Mouse (Mus musculus) limb, embryonic 13.5 days (tissue): ENCODE measurements around the gene Mrps6. TPM values are rescaled to one million over a fixed set of nuclear protein-coding genes. Genes with fewer than 3 reads are reported as not detected.

Source experiments
- ATAC-seq: fragments of 200-750 bp; cut with Nextera tagmentation; 2 replicates; pipeline ENCODE4 v1.8.0; 2017; ENCODE audit warnings: low read depth, moderate number of reproducible peaks, moderate TSS enrichment; ENCODE audit not compliant: low FRiP score
- H3K27ac ChIP-seq: fragments of 300-500 bp; sonication (generic); 2 replicates; pipeline ENCODE4 v1.5.1; 2015; ENCODE audit warnings: inconsistent platforms, mild to moderate bottlenecking, moderate library complexity
- H3K27me3 ChIP-seq: fragments of 300-500 bp; sonication (generic); 2 replicates; pipeline ENCODE4 v1.6.1; 2015; ENCODE audit warnings: mild to moderate bottlenecking, inconsistent platforms
- H3K36me3 ChIP-seq: fragments of 300-500 bp; sonication (generic); 2 replicates; pipeline ENCODE4 v1.6.1; 2015; ENCODE audit warnings: inconsistent platforms, mild to moderate bottlenecking, moderate library complexity
- H3K4me1 ChIP-seq: fragments of 300-500 bp; sonication (generic); 2 replicates; pipeline ENCODE4 v1.6.1; 2015; ENCODE audit warnings: inconsistent platforms
- H3K4me2 ChIP-seq: fragments of 300-500 bp; sonication (generic); replicated peaks from 2 replicates; pipeline ENCODE4 v1.6.1; 2015; ENCODE audit warnings: inconsistent platforms, mild to moderate bottlenecking, moderate library complexity
- H3K4me3 ChIP-seq: fragments of 300-500 bp; sonication (generic); 2 replicates; pipeline ENCODE4 v1.5.1; 2015; ENCODE audit warnings: moderate library complexity, mild to moderate bottlenecking, inconsistent platforms
- H3K9ac ChIP-seq: fragments of 300-500 bp; sonication (generic); 2 replicates; pipeline ENCODE4 v1.6.1; 2015; ENCODE audit warnings: mild to moderate bottlenecking, inconsistent platforms
- H3K9me3 ChIP-seq: fragments of 300-500 bp; sonication (generic); 2 replicates; pipeline ENCODE4 v1.6.1; 2016; ENCODE audit warnings: inconsistent platforms
- WGBS: fragments of 180-500 bp; shearing (Covaris S2); methylation state at CpG from one replicate; pipeline ENCODE4 v1.1.7; 2015; 5-methylcytosine and 5-hydroxymethylcytosine counted together
- polyA plus RNA-seq: library from polyadenylated mRNA; unstranded; fragments of >200 nt; fragmentation: Nextera tagmentation; extraction: Ambion mirVana; gene quantifications from 2 replicates; pipeline ENCODE4 v1.2.1, GENCODE M21; 2015

Gene Mrps6
- 96.1 and 96.5 TPM in 2 replicates for polyA plus RNA-seq

DNA sequence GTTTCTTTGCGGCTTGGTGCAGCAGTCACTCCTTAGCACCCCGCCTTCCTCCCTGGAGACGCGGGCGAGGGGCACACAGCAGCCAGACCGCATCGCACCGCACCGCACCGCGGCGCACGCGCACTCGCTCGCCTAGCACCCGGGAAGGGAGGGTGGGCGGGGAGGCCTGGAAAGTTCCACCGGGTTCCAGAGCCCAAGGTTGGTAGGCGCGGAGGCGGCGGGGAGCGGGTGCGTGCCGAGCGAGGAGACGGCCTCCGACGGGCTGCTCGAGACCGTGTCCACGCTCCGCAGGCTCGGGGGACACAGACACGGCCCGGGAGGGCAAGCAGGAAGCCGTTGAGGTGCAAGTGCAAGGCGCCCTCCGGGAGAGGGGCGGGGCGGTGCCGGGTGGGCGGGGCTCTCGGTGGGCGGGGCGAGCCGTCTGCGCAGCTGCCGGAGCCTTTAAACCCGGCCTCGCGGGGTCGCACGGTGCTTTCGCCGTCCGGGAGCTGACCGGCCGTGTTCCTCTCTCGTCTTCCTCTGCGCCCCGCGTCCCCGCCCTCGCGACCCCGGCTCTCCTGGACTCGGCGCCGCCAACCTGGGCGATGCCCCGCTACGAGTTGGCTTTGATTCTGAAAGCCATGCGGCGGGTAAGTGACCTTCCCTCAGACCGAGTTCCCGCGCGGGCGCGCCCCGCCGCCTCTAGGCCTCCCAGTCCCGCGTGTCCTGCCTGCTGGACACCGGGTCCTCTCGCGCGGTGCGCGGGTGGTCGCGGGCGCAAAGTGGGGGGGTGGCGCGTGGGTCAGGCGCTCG lies at the start of gene Mrps6, which contains the start of the genes Gm49711 and Slc5a3:
TSS of gene Mrps6 (plus strand) at position 419 of the 792 bp plus-strand sequence.
TSS of gene Gm49711 (plus strand) at position 465 of the 792 bp plus-strand sequence.
TSS of gene Slc5a3 (plus strand) at position 471 of the 792 bp plus-strand sequence.
- Histone ChIP-seq H3K9me3 (peaks cover 14% of the 10 kb centered on the region), H3K4me1 (peaks cover 22% of the 10 kb centered on the region), H3K4me3 (peak within 1 kb of the TSS; percentile 92), H3K27ac (peak within 1 kb of the TSS; percentile 69; the same call in 1 of the 2 replicates), H3K36me3 (peaks cover 19% of the 10 kb centered on the region), H3K27me3 (no peaks in the 10 kb centered on the region), H3K9ac (peak within 1 kb of the TSS; percentile 82), H3K4me2 (peak within 1 kb of the TSS; percentile 87)
- ATAC-seq: peak; percentile 92
- 1% methylated on average over 93 of the region's 99 CpGs for WGBS

- ATAC-seq: no peak
- Histone ChIP-seq H3K4me3 (no peak overlapping the region), H3K36me3 (no peaks in the 10 kb centered on the region), H3K4me2 (no peak overlapping the region), H3K9ac (no peak overlapping the region), H3K9me3 (no peaks in the 10 kb centered on the region), H3K27ac (no peak overlapping the region), H3K4me1 (no peaks in the 10 kb centered on the region), H3K27me3 (no peaks in the 10 kb centered on the region)
- 81% methylated on average over 2 of the region's 2 CpGs for WGBS
Measured at GRCm38 (mm10) chr16:92009586-92009985, 48.5 kb upstream of the Mrps6 start.

GRCm38 (mm10) chr16:92016792-92017191 lies 41.3 kb upstream of the Mrps6 start:
- H3K27ac ChIP-seq: no peak overlapping the region
- no peak overlapping the region for H3K4me2 ChIP-seq
- no peaks in the 10 kb centered on the region for H3K27me3 ChIP-seq
- no peaks in the 10 kb centered on the region for H3K36me3 ChIP-seq
- H3K4me1 ChIP-seq: peaks cover 6% of the 10 kb centered on the region; the same call in 1 of the 2 replicates
- peaks cover 3% of the 10 kb centered on the region; the same call in 1 of the 2 replicates for H3K9me3 ChIP-seq
- no peak overlapping the region for H3K4me3 ChIP-seq
- H3K9ac ChIP-seq: no peak overlapping the region
- WGBS: 79% methylated on average over 8 of the region's 8 CpGs
- no peak for ATAC-seq

DNA sequence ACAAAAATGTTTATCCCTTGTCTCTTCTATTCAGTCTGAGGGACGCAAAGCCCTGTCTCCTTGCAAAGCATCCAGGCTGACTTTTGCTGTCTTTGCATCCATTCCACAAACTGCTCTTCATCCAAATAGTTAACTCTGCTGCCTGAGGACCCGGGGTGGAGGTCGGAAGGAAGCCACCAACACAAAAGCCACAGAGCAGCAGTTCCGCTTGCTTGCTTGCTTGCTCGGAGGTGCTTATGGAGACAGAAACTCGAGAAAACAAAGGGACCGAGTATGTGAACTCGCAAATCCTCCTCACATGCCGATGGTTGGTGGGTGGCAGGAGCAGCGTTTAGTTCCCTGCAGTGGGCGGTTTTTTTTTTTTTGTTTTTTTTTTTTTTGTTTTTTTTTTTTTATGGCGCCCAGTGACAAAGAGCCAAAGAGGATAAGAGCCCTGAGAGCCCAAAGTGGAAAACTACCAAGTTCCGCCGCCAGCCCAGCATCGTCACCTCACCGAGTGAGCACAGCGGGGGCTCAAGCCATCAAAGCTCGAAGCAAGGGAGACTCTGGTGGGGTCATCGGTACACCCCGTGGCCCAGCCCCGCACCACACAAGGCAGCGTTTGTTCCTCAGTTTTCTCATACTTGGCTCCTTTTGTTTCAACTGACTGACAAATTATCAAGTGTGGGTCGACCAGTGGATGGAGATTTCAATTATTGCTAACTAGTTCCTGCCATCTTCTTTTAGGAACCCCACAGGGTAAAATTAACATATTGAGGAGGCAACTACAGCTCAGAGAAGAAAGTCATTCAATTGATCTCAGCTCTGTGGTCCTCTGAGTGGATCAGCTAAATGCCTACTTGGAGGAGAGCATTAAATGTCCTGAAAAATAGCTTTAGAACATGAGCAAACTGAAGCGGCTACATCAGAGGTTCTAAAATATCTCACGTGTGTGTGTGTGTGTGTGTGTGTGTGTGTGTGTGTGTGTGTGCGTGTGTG lies 38.6 kb upstream of the Mrps6 start:
- Histone ChIP-seq H3K9me3 (peaks cover 3% of the 10 kb centered on the region; the same call in 1 of the 2 replicates), H3K4me3 (peak overlapping the region; percentile 39), H3K36me3 (no peaks in the 10 kb centered on the region), H3K4me1 (peaks cover 6% of the 10 kb centered on the region; the same call in 1 of the 2 replicates), H3K4me2 (peak overlapping the region; percentile 62), H3K27me3 (no peaks in the 10 kb centered on the region), H3K27ac (peak overlapping the region; percentile 15; the same call in 1 of the 2 replicates), H3K9ac (peak overlapping the region; percentile 62)
- 8% methylated on average over 26 of the region's 26 CpGs for WGBS
- peak; percentile 44; the same call in 1 of the 2 replicates for ATAC-seq

DNA sequence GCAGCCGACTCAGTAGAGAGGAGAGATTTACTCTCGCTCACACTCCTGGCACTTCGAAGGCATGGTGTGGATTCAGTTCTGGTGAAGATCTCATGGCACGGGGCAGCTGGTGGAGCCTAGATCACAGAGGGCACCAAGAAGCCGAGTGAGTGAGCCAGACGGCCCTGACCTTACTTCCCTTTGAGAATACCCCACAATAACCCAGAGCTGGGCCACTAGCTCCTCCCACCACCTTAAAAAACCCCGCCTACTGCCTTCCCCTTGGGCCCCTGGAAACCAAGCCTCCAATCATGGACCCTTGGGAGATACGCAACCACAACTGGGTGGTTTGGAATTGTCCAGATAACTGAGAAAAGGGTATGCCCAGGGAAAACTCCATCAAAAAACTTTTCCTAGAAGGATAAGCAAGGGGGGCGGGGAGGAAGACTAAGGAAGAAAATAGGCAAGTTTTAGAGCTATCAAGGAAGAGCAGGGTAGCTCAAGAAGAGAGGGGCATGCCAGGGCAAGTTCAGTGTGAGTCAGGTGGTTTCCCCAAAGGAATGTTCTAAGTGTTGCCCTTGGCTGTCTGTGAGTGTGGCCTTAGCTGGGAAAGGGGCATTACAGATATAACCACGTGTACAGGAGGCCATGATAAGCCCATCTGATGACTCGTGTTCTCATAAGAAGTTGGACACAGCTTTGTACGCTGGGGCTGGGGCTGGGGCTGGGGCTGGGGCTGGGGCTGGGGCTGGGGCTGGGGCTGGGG lies 36.2 kb upstream of the Mrps6 start:
- Histone ChIP-seq H3K27ac (no peak overlapping the region), H3K27me3 (no peaks in the 10 kb centered on the region), H3K36me3 (no peaks in the 10 kb centered on the region), H3K9ac (no peak overlapping the region), H3K4me1 (peaks cover 6% of the 10 kb centered on the region; the same call in 1 of the 2 replicates), H3K9me3 (peaks cover 3% of the 10 kb centered on the region; the same call in 1 of the 2 replicates), H3K4me2 (no peak overlapping the region), H3K4me3 (no peak overlapping the region)
- no peak for ATAC-seq
- WGBS: 85% methylated on average over 12 of the region's 12 CpGs

DNA sequence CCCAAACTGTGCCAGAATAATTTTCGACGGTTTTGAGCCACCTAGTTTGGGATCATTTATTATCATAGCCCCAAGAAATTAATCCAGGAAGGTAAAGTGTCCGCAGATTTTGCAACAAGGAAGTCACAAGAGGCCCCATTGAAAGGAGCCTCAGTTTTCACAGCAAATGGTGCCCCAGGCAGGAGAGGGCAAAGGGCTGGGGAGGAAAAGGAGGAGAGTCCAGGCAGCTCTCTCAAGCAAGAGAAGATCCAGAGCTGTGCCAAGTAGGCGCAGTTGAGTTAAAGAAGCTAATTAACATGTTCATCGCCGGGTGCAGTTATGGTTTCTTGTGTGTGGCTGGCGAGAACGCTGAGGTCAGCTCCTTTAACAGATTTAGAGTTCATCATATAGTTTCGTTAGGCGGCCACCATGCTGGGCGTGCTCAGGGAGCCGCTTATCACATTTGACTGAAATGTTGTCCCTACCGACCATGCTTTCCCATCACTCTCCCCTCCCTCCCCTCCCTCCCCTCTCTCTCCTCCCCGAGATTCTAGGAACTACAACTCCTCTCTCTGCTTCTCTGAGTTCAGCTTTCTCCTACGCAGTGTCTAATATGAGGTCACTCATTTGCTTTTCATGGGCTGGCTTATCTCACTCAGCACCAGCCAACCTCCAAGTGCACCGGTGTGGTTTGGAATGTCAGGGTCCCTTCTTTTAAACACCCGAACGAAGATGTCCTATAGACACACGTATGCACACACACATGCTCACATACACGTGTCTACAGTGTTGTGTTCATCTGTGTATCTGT lies 35.4 kb upstream of the Mrps6 start:
- Histone ChIP-seq H3K36me3 (no peaks in the 10 kb centered on the region), H3K27me3 (no peaks in the 10 kb centered on the region), H3K4me2 (no peak overlapping the region), H3K27ac (no peak overlapping the region), H3K9ac (no peak overlapping the region), H3K9me3 (peaks cover 2% of the 10 kb centered on the region; the same call in 1 of the 2 replicates), H3K4me1 (peaks cover 6% of the 10 kb centered on the region; the same call in 1 of the 2 replicates), H3K4me3 (no peak overlapping the region)
- WGBS: 71% methylated on average over 20 of the region's 20 CpGs
- no peak for ATAC-seq

DNA sequence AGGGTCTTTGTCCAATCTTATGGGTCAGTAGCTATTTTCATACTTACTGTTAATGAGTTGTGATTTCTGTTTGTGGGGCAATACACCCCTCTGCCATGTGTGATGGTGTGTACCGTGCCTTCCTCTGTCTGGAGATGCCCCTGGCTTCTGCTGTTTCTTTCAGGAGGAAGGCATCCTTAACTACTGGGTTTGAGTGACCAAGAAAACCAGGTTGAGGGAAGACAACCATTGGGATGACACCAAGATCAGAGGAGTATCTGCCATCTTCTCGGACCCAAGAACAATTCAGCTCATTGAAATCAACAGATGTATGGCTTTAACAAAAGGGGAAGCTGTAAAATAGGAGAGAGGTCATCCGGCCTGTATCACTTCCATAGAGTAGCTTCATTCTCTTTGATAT lies 24.8 kb upstream of the Mrps6 start:
- no peak overlapping the region for H3K4me3 ChIP-seq
- no peak overlapping the region for H3K27ac ChIP-seq
- 0 out of 2 replicates have a peak, but pooled peaks cover under 1% of the 10 kb centered on the region for H3K4me1 ChIP-seq
- H3K9me3 ChIP-seq: no peaks in the 10 kb centered on the region
- 88% methylated on average over 3 of the region's 3 CpGs for WGBS
- no peak overlapping the region for H3K4me2 ChIP-seq
- no peak for ATAC-seq
- H3K36me3 ChIP-seq: no peaks in the 10 kb centered on the region
- no peak overlapping the region for H3K9ac ChIP-seq
- H3K27me3 ChIP-seq: no peaks in the 10 kb centered on the region

GRCm38 (mm10) chr16:92034676-92035075 lies 23.4 kb upstream of the Mrps6 start:
- Histone ChIP-seq H3K36me3 (no peaks in the 10 kb centered on the region), H3K9me3 (no peaks in the 10 kb centered on the region), H3K4me2 (no peak overlapping the region), H3K27ac (no peak overlapping the region), H3K27me3 (no peaks in the 10 kb centered on the region), H3K4me3 (no peak overlapping the region), H3K9ac (no peak overlapping the region), H3K4me1 (no peaks in the 10 kb centered on the region)
- ATAC-seq: no peak
- WGBS: 72% methylated on average over 5 of the region's 5 CpGs

GRCm38 (mm10) chr16:92036701-92037100 lies 21.4 kb upstream of the Mrps6 start:
- Histone ChIP-seq H3K36me3 (no peaks in the 10 kb centered on the region), H3K4me3 (no peak overlapping the region), H3K4me2 (no peak overlapping the region), H3K27me3 (no peaks in the 10 kb centered on the region), H3K4me1 (no peaks in the 10 kb centered on the region), H3K9ac (no peak overlapping the region), H3K27ac (no peak overlapping the region), H3K9me3 (no peaks in the 10 kb centered on the region)
- no peak for ATAC-seq
- WGBS: 58% methylated on average over 8 of the region's 8 CpGs

DNA sequence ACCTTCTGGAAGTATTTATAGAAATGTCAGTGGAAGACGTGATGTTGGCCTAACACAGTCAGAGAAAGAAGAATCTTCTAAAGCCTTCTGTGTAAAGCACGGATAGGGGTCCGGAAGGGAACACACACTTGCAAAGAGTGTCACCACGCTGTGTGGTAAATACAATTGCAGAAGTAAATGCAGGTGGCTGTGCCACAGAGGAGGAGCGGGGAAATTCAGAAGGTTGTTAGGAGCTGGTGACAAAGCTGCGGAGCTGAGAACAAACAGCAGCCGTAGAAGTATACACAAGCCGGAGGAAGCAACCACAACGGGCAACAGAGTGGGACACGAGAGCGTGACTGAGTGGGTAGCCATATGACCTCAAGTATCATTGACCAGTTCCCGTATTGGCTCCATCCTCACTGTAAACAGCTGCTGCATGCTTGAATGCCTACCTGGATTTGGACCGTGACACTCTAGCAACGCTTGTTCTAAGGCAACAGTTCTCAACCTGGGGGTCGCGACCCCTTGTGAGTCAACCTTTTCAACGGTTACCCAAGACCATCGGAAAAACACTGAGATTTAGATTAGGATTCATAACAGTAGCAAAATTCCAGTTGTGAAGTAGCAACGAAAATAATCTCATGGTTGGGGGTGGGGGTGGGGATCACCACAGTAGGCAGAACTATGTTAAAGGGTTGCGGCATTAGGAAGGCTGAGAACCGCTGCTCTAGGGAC lies 20.0 kb upstream of the Mrps6 start:
- Histone ChIP-seq H3K27ac (no peak overlapping the region), H3K9me3 (no peaks in the 10 kb centered on the region), H3K36me3 (no peaks in the 10 kb centered on the region), H3K4me3 (no peak overlapping the region), H3K4me2 (no peak overlapping the region), H3K9ac (no peak overlapping the region), H3K27me3 (no peaks in the 10 kb centered on the region), H3K4me1 (no peaks in the 10 kb centered on the region)
- WGBS: 84% methylated on average over 21 of the region's 21 CpGs
- no peak for ATAC-seq
